Mouse (Mus musculus): Measurements from ENCODE around the gene Trpm8. TPM values are rescaled to one million over a fixed set of nuclear protein-coding genes. Genes with fewer than 3 reads are reported as not detected.

The Trpm8 gene
- polyA plus RNA-seq, 1 experiment from 2014 or later = 0.17 TPM

DNA sequence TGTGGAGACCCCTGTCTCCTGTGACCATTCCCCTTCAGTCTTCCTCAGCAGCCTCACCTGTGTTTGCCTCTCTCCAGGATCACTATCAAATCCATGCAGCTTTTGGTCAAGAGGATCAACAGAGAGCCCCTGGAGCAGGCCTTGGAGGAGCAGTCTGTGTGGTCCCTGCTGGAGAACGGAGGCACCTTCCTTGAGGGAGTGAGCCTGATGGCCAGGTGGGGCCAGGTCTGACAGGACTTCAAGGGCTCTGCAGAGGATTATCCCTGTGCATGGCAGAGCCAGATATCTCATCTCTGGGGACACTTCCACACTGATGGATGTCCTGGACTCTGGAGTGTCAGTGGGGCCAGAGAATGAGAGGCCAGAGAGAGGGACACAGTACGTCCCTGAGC, 22.0 kb upstream of the Trpm8 start:
- Histone ChIP-seq H3K4me3 (replicated peaks; ENCODE audit: low read length) (no peak overlapping the region), H3K27me3 (ENCODE audit: control insufficient read depth, insufficient read depth, low read length) (no peaks in the 10 kb centered on the region), H3K27ac (no peak overlapping the region), H3K36me3 (replicated peaks; ENCODE audit: control insufficient read depth, insufficient read depth) (0 out of 2 replicates have a peak, but pooled peaks cover 5% of the 10 kb centered on the region), H3K4me1 (replicated peaks; ENCODE audit: control insufficient read depth, insufficient read depth, low read length) (no peaks in the 10 kb centered on the region), H3K4me2 (replicated peaks) (no peak overlapping the region), H3K9me3 (ENCODE audit: control insufficient read depth, low read length) (peaks cover 71% of the 10 kb centered on the region), H3K9ac (no peak overlapping the region)
- no peak for DNase-seq (ENCODE audit: low spot score)
- ATAC-seq (ENCODE audit: low FRiP score) = no peak
- WGBS = 66% methylated on average over 2 of the region's 2 CpGs

DNA sequence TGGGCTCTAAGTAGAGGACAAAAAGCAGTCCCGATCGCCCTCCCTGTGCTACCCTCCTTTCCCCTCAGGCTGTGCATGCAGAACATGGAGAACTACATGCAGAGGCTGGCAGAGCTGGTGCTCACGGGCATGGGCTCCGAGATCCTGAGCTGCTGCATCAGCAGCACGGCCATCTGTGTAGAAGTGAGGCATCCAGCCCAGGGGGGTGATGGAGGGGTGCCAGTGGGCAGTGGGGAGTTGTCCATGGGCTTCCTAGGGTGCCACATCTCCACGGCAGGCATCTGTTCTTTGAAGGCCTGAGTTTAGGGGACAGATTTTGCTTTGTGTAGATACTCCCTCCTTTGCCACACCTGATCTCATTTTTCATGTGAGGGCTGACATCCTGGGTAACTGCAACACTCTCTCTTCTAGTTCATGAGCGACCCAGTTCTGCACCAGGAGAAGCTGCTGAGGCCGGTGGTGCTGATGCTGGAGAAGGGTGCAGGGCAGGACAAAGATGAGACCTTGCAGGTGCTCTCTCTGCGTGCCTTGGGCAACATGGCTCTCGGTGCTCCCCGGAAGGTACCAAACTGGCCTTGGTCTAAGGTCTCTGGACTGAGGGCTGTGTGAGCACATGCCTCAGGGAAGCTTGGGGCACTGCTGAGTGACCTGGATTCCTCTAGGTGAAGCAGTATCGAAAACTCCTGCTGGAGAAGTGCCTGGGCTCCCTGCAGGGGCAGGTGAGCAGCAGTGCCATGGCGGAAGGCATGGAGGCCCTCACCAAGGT, 21.3 kb upstream of the Trpm8 start:
- Histone ChIP-seq H3K9me3 (ENCODE audit: control insufficient read depth, low read length) (peaks cover 64% of the 10 kb centered on the region), H3K27ac (no peak overlapping the region), H3K4me2 (replicated peaks) (no peak overlapping the region), H3K9ac (no peak overlapping the region), H3K4me3 (replicated peaks; ENCODE audit: low read length) (no peak overlapping the region), H3K36me3 (replicated peaks; ENCODE audit: control insufficient read depth, insufficient read depth) (peaks cover 12% of the 10 kb centered on the region; the same call in 1 of the 2 replicates), H3K4me1 (replicated peaks; ENCODE audit: control insufficient read depth, insufficient read depth, low read length) (no peaks in the 10 kb centered on the region), H3K27me3 (ENCODE audit: control insufficient read depth, insufficient read depth, low read length) (no peaks in the 10 kb centered on the region)
- WGBS = 81% methylated on average over 13 of the region's 13 CpGs
- no peak for ATAC-seq (ENCODE audit: low FRiP score)
- DNase-seq (ENCODE audit: low spot score) = no peak

DNA sequence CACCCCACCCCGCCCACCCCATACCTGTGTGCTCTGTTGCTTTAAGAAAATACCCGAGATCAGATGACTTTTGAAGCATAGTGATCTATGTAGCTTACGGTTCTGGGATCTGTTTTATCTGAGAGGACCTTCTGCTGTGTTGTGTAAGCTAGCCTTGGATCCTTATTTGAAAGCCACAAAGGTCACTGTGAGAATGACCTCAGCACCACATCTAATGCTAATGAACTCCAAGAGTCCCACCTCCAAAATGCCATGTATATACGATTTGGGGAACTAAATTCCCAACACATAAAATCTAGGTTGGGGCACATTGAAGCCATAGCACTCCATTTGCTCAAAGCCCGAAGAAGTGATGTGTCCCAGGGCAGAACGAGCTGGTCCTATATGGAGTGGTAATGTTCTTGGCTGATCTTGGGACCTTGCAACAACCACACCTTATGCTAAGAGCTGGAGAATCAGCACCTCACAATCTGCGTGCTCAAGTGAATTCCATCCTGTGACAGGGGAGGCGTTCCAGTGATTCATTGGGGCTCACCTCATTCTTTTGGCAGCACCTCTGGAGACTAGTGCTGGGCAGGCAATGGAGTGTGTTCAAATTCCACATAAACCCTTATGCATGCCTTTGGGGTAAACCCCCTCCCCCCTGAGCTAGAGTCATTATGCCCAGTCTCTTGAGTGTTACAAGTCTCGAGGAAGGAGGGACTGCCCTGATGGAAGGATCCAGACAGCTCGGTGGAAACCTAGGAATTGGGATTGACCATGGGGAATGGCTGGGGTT, 20.4 kb upstream of the Trpm8 start:
- ATAC-seq (ENCODE audit: low FRiP score) = no peak
- H3K9me3 ChIP-seq (ENCODE audit: control insufficient read depth, low read length) = peaks cover 58% of the 10 kb centered on the region
- WGBS = 81% methylated on average over 10 of the region's 10 CpGs

GRCm38 (mm10) chr1:88257681-88258080, 19.8 kb upstream of the Trpm8 start:
- Histone ChIP-seq H3K9me3 (ENCODE audit: control insufficient read depth, low read length) (peaks cover 52% of the 10 kb centered on the region), H3K27ac (no peak overlapping the region), H3K36me3 (replicated peaks; ENCODE audit: control insufficient read depth, insufficient read depth) (peaks cover 24% of the 10 kb centered on the region), H3K4me1 (replicated peaks; ENCODE audit: control insufficient read depth, insufficient read depth, low read length) (no peaks in the 10 kb centered on the region), H3K4me2 (replicated peaks) (no peak overlapping the region), H3K4me3 (replicated peaks; ENCODE audit: low read length) (no peak overlapping the region), H3K9ac (no peak overlapping the region), H3K27me3 (ENCODE audit: control insufficient read depth, insufficient read depth, low read length) (no peaks in the 10 kb centered on the region)
- 83% methylated on average over 6 of the region's 6 CpGs for WGBS
- no peak for DNase-seq (ENCODE audit: low spot score)
- ATAC-seq (ENCODE audit: low FRiP score) = no peak

More for the DNA sequence above, 20.4 kb upstream of the Trpm8 start:
- Histone ChIP-seq H3K36me3 (replicated peaks; ENCODE audit: control insufficient read depth, insufficient read depth) (peaks cover 18% of the 10 kb centered on the region), H3K4me1 (replicated peaks; ENCODE audit: control insufficient read depth, insufficient read depth, low read length) (no peaks in the 10 kb centered on the region), H3K4me2 (replicated peaks) (no peak overlapping the region), H3K27ac (no peak overlapping the region), H3K27me3 (ENCODE audit: control insufficient read depth, insufficient read depth, low read length) (no peaks in the 10 kb centered on the region), H3K4me3 (replicated peaks; ENCODE audit: low read length) (no peak overlapping the region), H3K9ac (no peak overlapping the region)
- no peak for DNase-seq (ENCODE audit: low spot score)

DNA sequence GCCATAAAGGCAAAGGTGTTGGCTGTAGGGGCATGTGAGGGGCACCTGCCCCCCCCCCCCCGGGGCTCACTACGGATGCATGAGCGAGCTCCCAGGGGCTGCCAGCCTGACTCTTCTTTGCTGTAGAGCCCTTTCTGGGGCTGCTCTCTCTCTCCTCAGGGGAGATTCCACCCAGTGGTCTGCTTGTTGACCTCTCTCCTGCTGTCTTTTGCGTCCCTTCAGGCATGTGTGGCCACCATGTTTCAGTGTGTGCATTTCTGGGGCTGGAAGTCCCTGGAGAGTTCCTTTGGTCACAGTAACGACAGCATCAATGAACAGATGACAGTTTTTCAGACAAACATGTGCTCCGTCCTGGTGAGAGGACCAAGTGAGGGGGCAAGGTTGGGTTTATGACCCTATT, 19.1 kb upstream of the Trpm8 start:
- Histone ChIP-seq H3K9ac (no peak overlapping the region), H3K36me3 (replicated peaks; ENCODE audit: control insufficient read depth, insufficient read depth) (peaks cover 31% of the 10 kb centered on the region), H3K4me1 (replicated peaks; ENCODE audit: control insufficient read depth, insufficient read depth, low read length) (no peaks in the 10 kb centered on the region), H3K4me2 (replicated peaks) (no peak overlapping the region), H3K4me3 (replicated peaks; ENCODE audit: low read length) (no peak overlapping the region), H3K9me3 (ENCODE audit: control insufficient read depth, low read length) (peaks cover 45% of the 10 kb centered on the region), H3K27me3 (ENCODE audit: control insufficient read depth, insufficient read depth, low read length) (no peaks in the 10 kb centered on the region), H3K27ac (no peak overlapping the region)
- no peak for ATAC-seq (ENCODE audit: low FRiP score)
- 61% methylated on average over 6 of the region's 6 CpGs for WGBS
- DNase-seq (ENCODE audit: low spot score) = no peak

GRCm38 (mm10) chr1:88258881-88259642, 18.4 kb upstream of the Trpm8 start:
- no peak overlapping the region for H3K27ac ChIP-seq
- H3K4me1 ChIP-seq (replicated peaks; ENCODE audit: control insufficient read depth, insufficient read depth, low read length) = no peaks in the 10 kb centered on the region
- H3K27me3 ChIP-seq (ENCODE audit: control insufficient read depth, insufficient read depth, low read length) = no peaks in the 10 kb centered on the region
- H3K9me3 ChIP-seq (ENCODE audit: control insufficient read depth, low read length) = peaks cover 38% of the 10 kb centered on the region
- no peak overlapping the region for H3K9ac ChIP-seq
- DNase-seq (ENCODE audit: low spot score) (no peak), ATAC-seq (ENCODE audit: low FRiP score) (peak; percentile 1; the same call in 1 of the 2 replicates)
- H3K4me3 ChIP-seq (replicated peaks; ENCODE audit: low read length) = no peak overlapping the region
- H3K36me3 ChIP-seq (replicated peaks; ENCODE audit: control insufficient read depth, insufficient read depth) = peaks cover 38% of the 10 kb centered on the region
- no peak overlapping the region for H3K4me2 ChIP-seq (replicated peaks)
- WGBS = 73% methylated on average over 8 of the region's 8 CpGs

GRCm38 (mm10) chr1:88259643-88260024, 17.8 kb upstream of the Trpm8 start:
- H3K27ac ChIP-seq = no peak overlapping the region
- ATAC-seq (ENCODE audit: low FRiP score) (peak; percentile 5), DNase-seq (ENCODE audit: low spot score) (no peak)
- H3K36me3 ChIP-seq (replicated peaks; ENCODE audit: control insufficient read depth, insufficient read depth) = peaks cover 44% of the 10 kb centered on the region
- H3K27me3 ChIP-seq (ENCODE audit: control insufficient read depth, insufficient read depth, low read length) = no peaks in the 10 kb centered on the region
- 80% methylated on average over 4 of the region's 4 CpGs for WGBS
- no peak overlapping the region for H3K4me2 ChIP-seq (replicated peaks)
- no peaks in the 10 kb centered on the region for H3K4me1 ChIP-seq (replicated peaks; ENCODE audit: control insufficient read depth, insufficient read depth, low read length)
- H3K9me3 ChIP-seq (ENCODE audit: control insufficient read depth, low read length) = peaks cover 33% of the 10 kb centered on the region
- no peak overlapping the region for H3K9ac ChIP-seq
- H3K4me3 ChIP-seq (replicated peaks; ENCODE audit: low read length) = no peak overlapping the region

GRCm38 (mm10) chr1:88260114-88260513, 17.3 kb upstream of the Trpm8 start:
- Histone ChIP-seq H3K9ac (no peak overlapping the region), H3K27ac (no peak overlapping the region), H3K4me3 (replicated peaks; ENCODE audit: low read length) (no peak overlapping the region), H3K36me3 (replicated peaks; ENCODE audit: control insufficient read depth, insufficient read depth) (peaks cover 48% of the 10 kb centered on the region), H3K4me2 (replicated peaks) (no peak overlapping the region), H3K9me3 (ENCODE audit: control insufficient read depth, low read length) (peaks cover 28% of the 10 kb centered on the region), H3K4me1 (replicated peaks; ENCODE audit: control insufficient read depth, insufficient read depth, low read length) (no peaks in the 10 kb centered on the region), H3K27me3 (ENCODE audit: control insufficient read depth, insufficient read depth, low read length) (no peaks in the 10 kb centered on the region)
- no peak for DNase-seq (ENCODE audit: low spot score)
- 82% methylated on average over 6 of the region's 6 CpGs for WGBS
- peak; percentile 1; the same call in 1 of the 2 replicates for ATAC-seq (ENCODE audit: low FRiP score)
